Comparison of ENCODE assay signal across 14 mouse cellular contexts in genomic region chr6:108307770-108308169, GRCm38 (mm10).
DNase-seq lines count a peak whose midpoint lies in the region; ATAC-seq and TF ChIP-seq lines count a peak whose summit lies in the region.
"Had no signal": no experiment of that assay in that cellular context is flagged by ENCODE, and none has a peak within 500 bp of the region (broad histone marks: within the 10 kb centered on the region; RNA-seq: fewer than 3 reads in every experiment).

No protein-coding gene starts in this region.

- H3K9me3 ChIP-seq in hindbrain, postnatal 0 days (ENCODE audit: low read length) = no peaks in the 10 kb centered on the region
- no peaks in the 10 kb centered on the region for H3K9me3 ChIP-seq in hindbrain, embryonic 11.5 days (ENCODE audit: control insufficient read depth, low read length)
- no peaks in the 10 kb centered on the region for H3K9me3 ChIP-seq in CH12.LX (replicated peaks; ENCODE audit: low read length)
- H3K9me3 ChIP-seq: hindbrain, embryonic 12.5 days had no signal

- no peak for DNase-seq in hindbrain, postnatal 0 days (ENCODE audit: low spot score)
- DNase-seq in hindbrain, embryonic 11.5 days (ENCODE audit: low spot score) = no peak
- DNase-seq in CH12.LX (ENCODE audit: extremely low read depth) = no peak
- DNase-seq in naive thymus-derived CD4-positive, alpha-beta T cell, adult 2 months (ENCODE audit: low read depth) = peak; percentile 10
- DNase-seq in right cerebral cortex, postnatal 25 days = no peak
- DNase-seq in cerebellum, adult 9-10 months = no peak
- DNase-seq: adrenal gland, postnatal 10 days; cerebellum, adult 18-20 months; kidney, adult 11 months; lung, postnatal 10 days; spleen, adult 18-20 months had no signal

- TF ChIP-seq POLR2A in CH12.LX (IDR thresholded peaks at IDR 0.05; ENCODE audit: low read depth, low read length) = no peak

- dilution Hi-C loops in CH12.LX (cut with MboI; ENCODE audit: extremely low pct_ligation_motif_present, extremely low pct_unique_long_range_greater_than_20kb, low sequenced_read_pairs) = no loop called here

- 90% methylated on average over 6 of the region's 6 CpGs for WGBS in hindbrain, postnatal 0 days
- 96% methylated on average over 6 of the region's 6 CpGs for WGBS in hindbrain, embryonic 11.5 days

- no peak for TF ChIP-seq CTCF in hindbrain, postnatal 0 days (IDR thresholded peaks at IDR 0.05; ENCODE audit: low read depth)
- TF ChIP-seq CTCF in CH12.LX (conservative IDR thresholded peaks at IDR 0.05 in 1 of 2, IDR thresholded peaks at IDR 0.05 in 1 of 2; ENCODE audit: low read depth in 2 of 2, low read length in 2 of 2) = no peak

- peaks cover 17% of the 10 kb centered on the region; the same call in 1 of the 2 replicates for H3K79me2 ChIP-seq in CH12.LX (replicated peaks; ENCODE audit: control insufficient read depth, extremely low read depth, insufficient read depth, poor library complexity, severe bottlenecking)

- no peaks in the 10 kb centered on the region for H3K36me3 ChIP-seq in hindbrain, postnatal 0 days (ENCODE audit: insufficient read depth, low read length)
- no peaks in the 10 kb centered on the region for H3K36me3 ChIP-seq in hindbrain, embryonic 11.5 days (ENCODE audit: control insufficient read depth, insufficient read depth, low read length)
- peaks cover 3 to 45% of the 10 kb centered on the region in 2 experiments for H3K36me3 ChIP-seq in CH12.LX (replicated peaks in 1 of 2; ENCODE audit: control insufficient read depth in 1 of 2, insufficient read depth in 1 of 2, low read length in 1 of 2)
- H3K36me3 ChIP-seq: hindbrain, embryonic 12.5 days had no signal

- no peaks in the 10 kb centered on the region for H3K27me3 ChIP-seq in hindbrain, postnatal 0 days (ENCODE audit: insufficient read depth, low read length)
- H3K27me3 ChIP-seq in hindbrain, embryonic 11.5 days (ENCODE audit: control insufficient read depth, insufficient read depth, low read length) = no peaks in the 10 kb centered on the region
- H3K27me3 ChIP-seq in CH12.LX (replicated peaks) = no peaks in the 10 kb centered on the region
- H3K27me3 ChIP-seq: hindbrain, embryonic 12.5 days had no signal

- in situ Hi-C loops in CH12.LX (cut with MboI; ENCODE audit: low pct_ligation_motif_present, low pct_unique_long_range_greater_than_20kb, low sequenced_read_pairs) = no loop called here

- TF ChIP-seq EP300 in CH12.LX (IDR thresholded peaks at IDR 0.05; ENCODE audit: low read length) = no peak

- no peak overlapping the region for H3K4me2 ChIP-seq in hindbrain, postnatal 0 days (ENCODE audit: low read depth, low read length)
- no peak overlapping the region for H3K4me2 ChIP-seq in hindbrain, embryonic 11.5 days (replicated peaks; ENCODE audit: low read depth, low read length)
- H3K4me2 ChIP-seq in CH12.LX (ENCODE audit: insufficient read depth, low read depth, poor library complexity, severe bottlenecking) = peak overlapping the region; percentile 87
- H3K4me2 ChIP-seq: hindbrain, embryonic 12.5 days had no signal

- TF ChIP-seq RAD21 in CH12.LX (IDR thresholded peaks at IDR 0.05; ENCODE audit: low read depth, low read length) = no peak

- no peak overlapping the region for H3K9ac ChIP-seq in hindbrain, postnatal 0 days (replicated peaks; ENCODE audit: low read length)
- no peak overlapping the region for H3K9ac ChIP-seq in hindbrain, embryonic 11.5 days (ENCODE audit: low read depth, low read length)
- peak overlapping the region; percentile 57 for H3K9ac ChIP-seq in CH12.LX (ENCODE audit: insufficient read depth, low read depth)
- H3K9ac ChIP-seq: hindbrain, embryonic 12.5 days had no signal

- H3K4me1 ChIP-seq in hindbrain, postnatal 0 days (ENCODE audit: insufficient read depth, low read length) = peaks cover 3% of the 10 kb centered on the region; the same call in 1 of the 2 replicates
- no peaks in the 10 kb centered on the region; the same call in 1 of the 2 replicates for H3K4me1 ChIP-seq in hindbrain, embryonic 11.5 days (replicated peaks; ENCODE audit: control insufficient read depth, insufficient read depth, low read length)
- H3K4me1 ChIP-seq in CH12.LX (ENCODE audit: control insufficient read depth in 1 of 2, insufficient read depth in 2 of 2) = peaks cover 31 to 85% of the 10 kb centered on the region in 2 experiments

- H3K4me3 ChIP-seq in hindbrain, postnatal 0 days (ENCODE audit: low read length) = no peak overlapping the region
- no peak overlapping the region for H3K4me3 ChIP-seq in hindbrain, embryonic 11.5 days (ENCODE audit: low read depth, low read length)
- H3K4me3 ChIP-seq in CH12.LX (replicated peaks in 1 of 3; ENCODE audit: low read depth in 2 of 3, low read length in 2 of 3, poor library complexity in 1 of 3) = peak overlapping the region; percentile 5 to 48 (median 19)
- H3K4me3 ChIP-seq: hindbrain, embryonic 12.5 days had no signal

- no peak overlapping the region for H3K27ac ChIP-seq in hindbrain, postnatal 0 days
- no peak overlapping the region for H3K27ac ChIP-seq in hindbrain, embryonic 11.5 days (ENCODE audit: low read depth, low read length)
- peak overlapping the region; percentile 69 for H3K27ac ChIP-seq in CH12.LX (ENCODE audit: insufficient read depth, low read depth)
- H3K27ac ChIP-seq: hindbrain, embryonic 12.5 days had no signal

- ATAC-seq in hindbrain, postnatal 0 days = 0 out of 2 replicates have a peak, but pooled peaks have one; percentile 25
- ATAC-seq in hindbrain, embryonic 11.5 days (ENCODE audit: low FRiP score) = no peak
- ATAC-seq in common myeloid progenitor, adult 5-6 weeks (replicated peaks; ENCODE audit: low read depth, poor library complexity, severe bottlenecking) = peak; percentile 6; the same call in 1 of the 2 replicates
- ATAC-seq: forebrain, embryonic 16.5 days had no signal

TF ChIP-seq in CH12.LX, 34 proteins besides CTCF, POLR2A, EP300 and RAD21:
- no peak for TF ChIP-seq E2F4 (IDR thresholded peaks at IDR 0.05; ENCODE audit: insufficient replicate concordance, low read depth, low read length)
- TF ChIP-seq BHLHE40 (IDR thresholded peaks at IDR 0.05; ENCODE audit: low read depth, low read length) = peak; percentile 30; the same call in 1 of the 2 replicates
- no peak for TF ChIP-seq UBTF (IDR thresholded peaks at IDR 0.05; ENCODE audit: low read depth, low read length)
- TF ChIP-seq MAFK (IDR thresholded peaks at IDR 0.05; ENCODE audit: insufficient replicate concordance, low read length) = no peak
- no peak for TF ChIP-seq KAT2A (IDR thresholded peaks at IDR 0.05; ENCODE audit: insufficient replicate concordance, low read length)

Comparison
In these comparisons a context has a peak if more than half of its experiments do, and no peak if none do; other contexts are left out.
1. H3K4me3 ChIP-seq: peak in CH12.LX (3 of 3); none in hindbrain, postnatal 0 days (single experiment) and hindbrain, embryonic 11.5 days (single experiment).